Mouse (Mus musculus) kidney, postnatal 14 days (tissue): ENCODE data around the gene Hspb3.

Source experiments
- DNase-seq: peaks from one replicate; pipeline ENCODE4 v3.0.0; 2022; ENCODE audit warnings: mixed read lengths

Gene Hspb3

GRCm38 (mm10) chr13:113634732-113635481 is 28.6 kb downstream of the Hspb3 start:
- DNase-seq, result no peak

GRCm38 (mm10) chr13:113632506-113632905 is 31.0 kb downstream of the Hspb3 start:
- DNase-seq, result no peak

- DNase-seq, result no peak
Observed at GRCm38 (mm10) chr13:113627601-113628000, 35.9 kb downstream of the Hspb3 start.

GRCm38 (mm10) chr13:113622865-113623255 is 40.6 kb downstream of the Hspb3 start:
- no peak for DNase-seq

- no peak for DNase-seq
Observed at GRCm38 (mm10) chr13:113622122-113622864, 41.2 kb downstream of the Hspb3 start.

- DNase-seq, result no peak
Observed at GRCm38 (mm10) chr13:113619003-113619402, 44.5 kb downstream of the Hspb3 start.

- peak; percentile 96 for DNase-seq
Observed at GRCm38 (mm10) chr13:113617891-113618823, 45.3 kb downstream of the Hspb3 start, which contains the start of gene Snx18. Gene Snx18 (minus strand): TSS chr13:113618564.

GRCm38 (mm10) chr13:113617338-113617890 is 46.1 kb downstream of the Hspb3 start:
- no peak for DNase-seq

GRCm38 (mm10) chr13:113616751-113617337 is 46.6 kb downstream of the Hspb3 start:
- no peak for DNase-seq

GRCm38 (mm10) chr13:113615971-113616671 is 47.4 kb downstream of the Hspb3 start:
- DNase-seq, result peak; percentile 63

- no peak for DNase-seq
Observed at GRCm38 (mm10) chr13:113615546-113615941, 47.9 kb downstream of the Hspb3 start.

- DNase-seq, result peak; percentile 90
Observed at GRCm38 (mm10) chr13:113614635-113615545, 48.6 kb downstream of the Hspb3 start.

- no peak for DNase-seq
Observed at GRCm38 (mm10) chr13:113613882-113614281, 49.6 kb downstream of the Hspb3 start.

- no peak for DNase-seq
Observed at GRCm38 (mm10) chr13:113613341-113613740, 50.1 kb downstream of the Hspb3 start.
